Mouse (Mus musculus) embryonic facial prominence, embryonic 14.5 days (tissue): ENCODE results near the gene Cenpx. TPM values are rescaled to one million over a fixed set of nuclear protein-coding genes. Genes with fewer than 3 reads are reported as not detected.
"Not testable (repeated sequence)": the region's sequence is repeated elsewhere in the genome, so short reads cannot be mapped to it uniquely, and the experiment has no call there.

Source experiments
- ATAC-seq: fragments of 200-750 bp; cut with Nextera tagmentation; 2 replicates; pipeline ENCODE4 v1.8.0; 2017; ENCODE audit warnings: low read depth, moderate number of reproducible peaks, moderate TSS enrichment
- DNase-seq: peaks from one replicate; pipeline ENCODE4 v3.0.0-alpha.2; 2015; ENCODE audit warnings: low spot score
- H3K27ac ChIP-seq: fragments of 300-500 bp; sonication (generic); replicated peaks from 2 replicates; pipeline ENCODE4 v1.5.1; 2014; ENCODE audit warnings: low read depth, mild to moderate bottlenecking, low read length, moderate library complexity
- H3K27me3 ChIP-seq: fragments of 300-500 bp; sonication (generic); replicated peaks from 2 replicates; pipeline ENCODE4 v1.6.1; 2014; ENCODE audit warnings: low read length; ENCODE audit not compliant: control insufficient read depth, insufficient read depth
- H3K36me3 ChIP-seq: fragments of 300-500 bp; sonication (generic); 2 replicates; pipeline ENCODE4 v1.6.1; 2014; ENCODE audit warnings: low read length, mixed read lengths; ENCODE audit not compliant: control insufficient read depth, insufficient read depth
- H3K4me1 ChIP-seq: fragments of 300-500 bp; sonication (generic); 2 replicates; pipeline ENCODE4 v1.6.1; 2014; ENCODE audit warnings: antibody characterized with exemption, low read length; ENCODE audit not compliant: control insufficient read depth, insufficient read depth
- H3K4me2 ChIP-seq: fragments of 300-500 bp; sonication (generic); 2 replicates; pipeline ENCODE4 v1.6.1; 2014; ENCODE audit warnings: low read depth, mild to moderate bottlenecking, low read length, moderate library complexity, mixed read lengths
- H3K4me3 ChIP-seq: fragments of 300-500 bp; sonication (generic); 2 replicates; pipeline ENCODE4 v1.5.1; 2014; ENCODE audit warnings: low read depth, mild to moderate bottlenecking, low read length
- H3K9ac ChIP-seq: fragments of 300-500 bp; sonication (generic); 2 replicates; pipeline ENCODE4 v1.6.1; 2014; ENCODE audit warnings: low read depth, mild to moderate bottlenecking, low read length, moderate library complexity, mixed read lengths
- H3K9me3 ChIP-seq: fragments of 300-500 bp; sonication (generic); 2 replicates; pipeline ENCODE4 v1.6.1; 2016; ENCODE audit warnings: low read length; ENCODE audit not compliant: control insufficient read depth
- WGBS: fragments of 180-500 bp; shearing (Covaris S2); extraction: QIAGEN DNeasy Blood & Tissue Kit; methylation state at CpG from one replicate; pipeline ENCODE4 v1.1.7; 2014; 5-methylcytosine and 5-hydroxymethylcytosine counted together
- polyA plus RNA-seq: library from polyadenylated mRNA; unstranded; fragments of >200 nt; fragmentation: Nextera tagmentation; extraction: Ambion mirVana; gene quantifications from 2 replicates; pipeline ENCODE4 v1.2.1, GENCODE M21; 2014

Cenpx gene
- polyA plus RNA-seq, result 139 and 145 TPM in 2 replicates

- peak within 1 kb of the TSS; percentile 72 for H3K9ac ChIP-seq
- H3K36me3 ChIP-seq, result peaks cover 51% of the 10 kb centered on the region
- peak; percentile 96 for ATAC-seq
- peak within 1 kb of the TSS; percentile 65 for H3K4me3 ChIP-seq
- DNase-seq, result peak; percentile 100
- H3K9me3 ChIP-seq, result no peaks in the 10 kb centered on the region
- H3K27me3 ChIP-seq, result no peaks in the 10 kb centered on the region
- 2% methylated on average over 53 of the region's 53 CpGs for WGBS
- H3K4me1 ChIP-seq, result peaks cover 7% of the 10 kb centered on the region; the same call in 1 of the 2 replicates
- H3K4me2 ChIP-seq, result peak within 1 kb of the TSS; percentile 97
- peak within 1 kb of the TSS; percentile 76 for H3K27ac ChIP-seq
Observed at GRCm38 (mm10) chr11:120713580-120714518, at the start of gene Cenpx, which contains the start of gene Lrrc45. TSS of gene Cenpx (minus strand) at chr11:120713738. TSS of gene Lrrc45 (plus strand) at chr11:120713925.

- not testable (repeated sequence) for H3K4me1 ChIP-seq, H3K9ac ChIP-seq
Observed at GRCm38 (mm10) chr11:120762672-120763041, 49.1 kb upstream of the Cenpx start, which contains the start of gene Hmga1b. TSS of gene Hmga1b (plus strand) at chr11:120762794.

GRCm38 (mm10) chr11:120761811-120762671, 48.5 kb upstream of the Cenpx start:
- ATAC-seq, result no peak
- no peaks in the 10 kb centered on the region for H3K36me3 ChIP-seq
- no peak overlapping the region for H3K27ac ChIP-seq
- no peak overlapping the region for H3K4me3 ChIP-seq
- 65% methylated on average over 14 of the region's 14 CpGs for WGBS
- H3K9ac ChIP-seq, result no peak overlapping the region
- H3K9me3 ChIP-seq, result peaks cover 18% of the 10 kb centered on the region
- H3K27me3 ChIP-seq, result peaks cover 8% of the 10 kb centered on the region; the same call in 1 of the 2 replicates
- H3K4me2 ChIP-seq, result peak overlapping the region; percentile 28; the same call in 1 of the 2 replicates
- no peak for DNase-seq
- no peaks in the 10 kb centered on the region for H3K4me1 ChIP-seq

More at GRCm38 (mm10) chr11:120762672-120763041, 49.1 kb upstream of the Cenpx start, which contains the start of gene Hmga1b:
- not testable (repeated sequence) for H3K4me3 ChIP-seq, H3K27ac ChIP-seq, H3K36me3 ChIP-seq, H3K27me3 ChIP-seq, DNase-seq, ATAC-seq
- Histone ChIP-seq H3K4me2 (peak within 1 kb of the TSS; percentile 28), H3K9me3 (peaks cover 17% of the 10 kb centered on the region)
- 23% methylated on average over 13 of the region's 14 CpGs for WGBS

- 81% methylated on average over 9 of the region's 9 CpGs for whole genome bisulfite sequencing
- Histone ChIP-seq H3K4me1 (no peaks in the 10 kb centered on the region), H3K9ac (no peak overlapping the region), H3K4me3 (no peak overlapping the region), H3K4me2 (no peak overlapping the region), H3K36me3 (no peaks in the 10 kb centered on the region), H3K9me3 (peaks cover 18% of the 10 kb centered on the region), H3K27me3 (peaks cover 8% of the 10 kb centered on the region; the same call in 1 of the 2 replicates), H3K27ac (no peak overlapping the region)
- ATAC-seq, result no peak
- no peak for DNase-seq
Observed at GRCm38 (mm10) chr11:120760236-120760635, 46.7 kb upstream of the Cenpx start.

GRCm38 (mm10) chr11:120751606-120752005, 38.1 kb upstream of the Cenpx start:
- 57% methylated on average over 4 of the region's 4 CpGs for WGBS
- no peaks in the 10 kb centered on the region for H3K36me3 ChIP-seq

GRCm38 (mm10) chr11:120749430-120749829, 35.9 kb upstream of the Cenpx start:
- H3K9ac ChIP-seq, result no peak overlapping the region
- H3K4me1 ChIP-seq, result no peaks in the 10 kb centered on the region
- no peaks in the 10 kb centered on the region for H3K36me3 ChIP-seq
- H3K27me3 ChIP-seq, result no peaks in the 10 kb centered on the region
- no peaks in the 10 kb centered on the region for H3K9me3 ChIP-seq
- ATAC-seq (no peak), DNase-seq (no peak)
- no peak overlapping the region for H3K27ac ChIP-seq
- 61% methylated on average over 8 of the region's 8 CpGs for WGBS
- H3K4me2 ChIP-seq, result no peak overlapping the region
- no peak overlapping the region for H3K4me3 ChIP-seq

More at GRCm38 (mm10) chr11:120751606-120752005, 38.1 kb upstream of the Cenpx start:
- no peak overlapping the region for H3K27ac ChIP-seq
- H3K4me1 ChIP-seq, result no peaks in the 10 kb centered on the region
- H3K4me3 ChIP-seq, result no peak overlapping the region
- DNase-seq (no peak), ATAC-seq (no peak)
- H3K9me3 ChIP-seq, result no peaks in the 10 kb centered on the region
- no peak overlapping the region for H3K9ac ChIP-seq
- H3K4me2 ChIP-seq, result no peak overlapping the region
- H3K27me3 ChIP-seq, result no peaks in the 10 kb centered on the region

- Histone ChIP-seq H3K27ac (no peak overlapping the region), H3K27me3 (no peaks in the 10 kb centered on the region), H3K4me2 (no peak overlapping the region), H3K4me3 (no peak overlapping the region), H3K36me3 (no peaks in the 10 kb centered on the region), H3K9me3 (no peaks in the 10 kb centered on the region), H3K9ac (no peak overlapping the region), H3K4me1 (no peaks in the 10 kb centered on the region)
- DNase-seq (no peak), ATAC-seq (0 out of 2 replicates have a peak, but pooled peaks have one; percentile 22)
- WGBS, result 80% methylated on average over 4 of the region's 4 CpGs
Observed at GRCm38 (mm10) chr11:120747974-120748373, 34.4 kb upstream of the Cenpx start.

GRCm38 (mm10) chr11:120744121-120744701, 30.7 kb upstream of the Cenpx start:
- no peaks in the 10 kb centered on the region for H3K4me1 ChIP-seq
- H3K36me3 ChIP-seq, result no peaks in the 10 kb centered on the region
- H3K27me3 ChIP-seq, result no peaks in the 10 kb centered on the region
- peak; percentile 70; the same call in 1 of the 2 replicates for ATAC-seq
- no peak overlapping the region for H3K4me2 ChIP-seq
- no peaks in the 10 kb centered on the region for H3K9me3 ChIP-seq
- H3K27ac ChIP-seq, result no peak overlapping the region
- DNase-seq, result peak; percentile 40
- no peak overlapping the region for H3K4me3 ChIP-seq
- 67% methylated on average over 7 of the region's 7 CpGs for WGBS
- no peak overlapping the region for H3K9ac ChIP-seq
